Mouse (Mus musculus) T-cell, adult 2 months (primary cell): ENCODE measurements around the gene Ppp1r10.

Experiments
- DNase-seq: peaks from one replicate; pipeline ENCODE4 v3.0.0; 2022; ENCODE audit warnings: low spot score

Gene Ppp1r10

DNA sequence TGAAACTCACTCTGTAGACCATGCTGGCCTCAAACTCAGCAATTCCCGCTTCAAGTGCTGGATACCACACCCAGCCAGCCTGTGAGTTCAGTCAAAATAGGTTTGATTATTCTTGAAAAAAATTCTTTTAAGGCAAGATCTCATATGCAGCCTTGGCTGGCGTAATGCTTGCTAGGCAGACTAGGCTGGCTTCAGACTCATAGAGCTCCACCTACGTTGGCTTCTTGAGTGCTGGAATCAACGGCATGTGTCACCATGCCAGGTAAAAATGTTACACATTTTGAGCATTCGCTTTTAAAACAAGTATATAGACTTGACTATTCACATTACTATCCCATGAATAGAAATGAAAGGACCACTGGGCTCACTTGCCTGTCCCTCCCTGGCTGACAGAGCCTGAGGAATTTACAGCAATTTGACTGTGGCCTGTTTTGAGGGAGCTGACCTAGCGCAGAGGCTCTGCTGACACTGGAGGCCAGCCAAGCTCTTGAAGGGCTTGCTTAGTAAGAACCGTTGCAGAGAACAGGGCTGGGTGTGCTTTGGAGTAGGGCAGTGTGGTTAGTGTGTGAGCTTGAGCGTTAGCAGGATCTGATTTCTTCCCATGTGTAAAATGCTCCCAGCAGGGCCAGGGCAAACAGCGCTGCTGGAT is 12.8 kb upstream of the Ppp1r10 start:
- no peak for DNase-seq

DNA sequence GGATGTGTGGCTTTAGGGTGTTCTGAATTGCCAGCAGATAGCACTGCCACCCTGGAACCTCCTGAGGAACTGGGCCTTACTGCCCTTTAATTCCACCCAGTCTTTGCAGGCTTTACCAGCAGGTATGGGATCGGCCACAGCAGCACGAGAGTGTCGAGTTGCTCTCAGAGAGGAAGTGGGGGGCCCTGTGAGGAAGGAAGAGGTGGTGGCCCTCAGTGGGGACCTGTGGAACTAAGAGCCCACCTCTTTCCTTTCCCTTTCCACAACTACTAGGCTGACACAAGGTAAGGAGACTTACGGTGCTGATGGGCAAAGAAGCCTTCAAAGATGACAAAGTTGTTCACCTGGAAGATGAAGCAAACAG is 12.3 kb upstream of the Ppp1r10 start:
- peak; percentile 8 for DNase-seq

DNA sequence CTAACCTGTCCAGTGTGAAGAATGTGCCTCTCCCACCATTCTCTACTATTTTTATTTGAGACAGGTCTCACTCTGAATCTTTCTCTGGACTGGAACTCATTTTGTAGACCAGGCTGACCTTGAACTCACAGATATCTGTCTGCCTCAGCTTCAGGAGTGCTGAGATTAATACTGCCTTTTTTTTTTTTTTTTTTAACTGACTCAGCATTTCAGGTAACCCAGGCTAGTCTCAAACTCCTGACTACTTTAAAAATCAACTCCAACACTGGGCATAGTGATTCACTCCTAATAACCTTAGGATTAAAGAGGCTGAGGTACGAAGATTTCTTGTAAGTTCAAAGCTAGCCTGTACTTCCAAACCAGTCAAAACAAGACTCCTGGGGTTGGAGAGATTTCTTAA is 10.6 kb upstream of the Ppp1r10 start:
- DNase-seq = no peak

DNA sequence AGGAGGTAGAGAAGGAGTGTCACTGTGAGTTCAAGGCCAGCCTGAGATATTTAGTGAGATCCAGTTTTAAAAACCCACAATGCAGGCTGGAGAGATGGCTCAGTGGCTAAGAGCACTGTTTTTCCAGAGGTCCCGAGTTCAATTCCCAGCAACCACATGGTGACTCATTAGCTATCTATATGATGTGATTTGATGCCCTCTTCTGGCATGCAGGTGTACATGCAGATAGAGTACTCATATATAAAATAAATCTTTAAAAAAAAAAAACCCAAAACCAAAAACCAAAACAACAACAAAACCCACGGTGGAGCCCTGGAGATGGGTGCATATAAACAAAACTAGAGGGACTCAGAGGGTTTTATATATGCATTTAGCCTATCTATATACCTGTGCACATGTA is 8.6 kb upstream of the Ppp1r10 start:
- DNase-seq = peak; percentile 18

DNA sequence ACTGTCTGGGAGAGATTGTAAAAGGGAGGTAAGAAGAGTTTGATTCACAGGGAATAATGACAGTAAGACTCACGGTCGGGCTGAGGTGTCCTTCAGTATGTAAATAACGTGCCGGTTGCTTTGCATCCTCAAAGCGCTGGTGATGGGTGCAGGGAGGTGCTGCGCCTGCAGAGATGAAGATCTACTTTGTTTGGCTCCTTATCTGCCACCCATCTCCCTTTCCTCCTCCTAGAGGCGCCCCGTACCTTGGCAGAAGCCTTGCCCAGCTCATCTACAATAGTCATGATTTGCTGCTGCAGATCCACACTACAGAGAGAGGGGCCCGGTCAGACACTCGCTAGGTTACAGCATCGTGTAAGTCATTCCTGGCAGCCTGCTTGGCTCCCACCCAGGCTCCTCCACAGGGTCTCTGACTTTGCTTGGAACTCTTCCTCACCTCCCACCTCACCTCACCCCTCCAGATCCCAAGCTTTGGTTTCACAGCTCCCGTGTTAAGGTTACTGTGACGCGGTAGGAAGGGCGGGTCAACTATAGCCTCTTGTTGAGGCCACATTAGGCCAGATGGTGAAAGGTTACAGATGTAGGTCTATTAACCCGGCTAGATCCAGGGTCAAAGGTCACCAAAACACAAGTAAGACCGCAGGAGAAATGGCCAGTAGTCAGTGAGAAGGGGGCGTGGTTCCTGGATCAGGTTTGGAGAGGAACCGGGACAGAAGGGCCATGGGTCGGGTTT is 6.9 kb upstream of the Ppp1r10 start:
- no peak for DNase-seq

DNA sequence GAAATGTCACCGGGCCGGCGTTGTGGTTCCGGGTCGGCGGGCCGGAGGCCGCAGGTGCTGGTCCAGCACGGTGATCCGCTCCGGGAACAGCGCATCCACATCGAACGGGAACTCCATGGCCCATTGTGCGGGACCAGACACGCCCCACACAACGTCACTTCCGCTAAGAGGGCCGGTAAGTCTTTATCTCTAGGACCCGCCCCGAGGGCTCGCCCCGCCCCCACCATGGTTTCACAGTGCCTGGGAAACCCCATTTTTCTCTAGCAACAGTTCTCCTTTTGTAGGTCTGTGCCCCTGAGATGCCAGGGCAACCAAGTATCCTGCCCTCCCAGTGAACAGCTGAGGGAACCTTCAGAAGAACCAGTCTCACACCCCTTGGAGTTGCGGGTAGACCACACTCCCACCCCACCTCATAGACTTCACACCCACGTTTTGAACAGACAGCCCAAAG is 6.3 kb upstream of the Ppp1r10 start, which contains the start of gene Atat1:
TSS of gene Atat1 (minus strand) at position 157 of the 451 bp plus-strand sequence.
- peak; percentile 97 for DNase-seq

DNA sequence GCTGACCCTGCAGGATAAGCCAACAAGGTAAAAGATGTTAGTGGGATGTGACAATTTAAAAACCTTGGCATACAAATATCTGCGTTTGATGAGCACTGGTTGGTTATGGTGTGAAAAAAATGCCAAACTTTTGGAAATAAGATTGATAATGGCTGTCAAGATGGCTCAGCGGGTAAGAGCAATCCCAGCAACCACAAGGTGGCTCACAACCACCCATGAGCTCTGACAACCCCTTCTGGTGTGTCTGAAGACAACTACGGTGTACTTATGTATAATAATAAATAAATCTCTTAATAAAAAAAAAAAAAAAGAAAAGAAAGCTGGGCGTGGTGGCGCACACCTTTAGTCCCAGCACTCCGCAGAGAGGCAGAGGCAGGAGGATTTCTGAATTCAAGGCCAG is 1.3 kb upstream of the Ppp1r10 start:
- no peak for DNase-seq

DNA sequence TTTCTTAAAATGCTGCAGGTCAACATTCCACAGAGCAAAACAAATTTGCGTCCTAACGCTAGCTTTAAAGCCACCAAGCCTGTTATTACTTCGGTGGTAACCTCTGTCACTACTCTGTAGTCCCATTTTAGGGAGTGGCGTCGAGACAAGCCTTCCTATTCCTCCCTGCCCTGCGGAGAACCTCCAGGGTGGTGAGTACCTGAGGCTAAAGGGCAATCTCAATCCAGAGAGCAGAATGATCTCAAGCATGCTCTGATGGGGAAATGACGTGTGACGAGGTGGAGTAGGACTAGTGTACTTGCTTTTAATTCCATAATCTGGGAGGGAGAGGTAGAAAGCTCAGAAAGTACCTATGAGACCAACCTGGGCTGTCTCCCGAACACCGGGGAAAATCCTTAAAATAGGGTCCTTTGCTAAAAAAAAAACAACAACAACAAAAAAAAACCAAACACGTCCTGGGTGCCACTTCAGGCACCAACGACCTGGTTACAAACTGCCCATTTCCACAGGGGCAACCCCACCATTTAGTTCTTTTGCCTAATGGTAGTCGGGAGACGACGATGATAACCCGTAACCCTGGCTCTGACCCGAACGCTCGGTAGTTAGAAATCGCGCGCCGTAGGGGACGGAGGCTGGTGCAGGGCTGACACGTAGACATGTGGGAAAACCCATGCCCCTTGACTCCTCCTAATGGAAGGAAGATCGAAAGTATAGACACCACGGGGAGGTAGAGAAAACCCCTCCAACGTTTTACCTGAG is 517 bp upstream of the Ppp1r10 start:
- peak; percentile 7 for DNase-seq

DNA sequence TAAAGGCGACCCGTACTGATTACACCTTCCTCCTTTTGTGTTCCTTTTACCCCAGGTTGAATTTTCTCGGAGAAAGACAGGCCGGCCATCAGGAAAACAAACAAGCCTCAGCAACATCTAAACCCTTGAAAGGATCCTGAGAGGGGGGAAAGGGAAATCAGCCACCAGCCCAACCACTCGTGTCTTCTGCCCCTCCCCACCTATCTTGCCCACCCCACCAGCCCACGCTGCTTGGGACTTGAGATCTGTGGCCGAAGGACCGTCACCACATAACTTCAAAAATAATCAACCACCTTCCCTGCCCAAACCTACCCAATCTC is 869 bp downstream of the Ppp1r10 start:
- DNase-seq = no peak

DNA sequence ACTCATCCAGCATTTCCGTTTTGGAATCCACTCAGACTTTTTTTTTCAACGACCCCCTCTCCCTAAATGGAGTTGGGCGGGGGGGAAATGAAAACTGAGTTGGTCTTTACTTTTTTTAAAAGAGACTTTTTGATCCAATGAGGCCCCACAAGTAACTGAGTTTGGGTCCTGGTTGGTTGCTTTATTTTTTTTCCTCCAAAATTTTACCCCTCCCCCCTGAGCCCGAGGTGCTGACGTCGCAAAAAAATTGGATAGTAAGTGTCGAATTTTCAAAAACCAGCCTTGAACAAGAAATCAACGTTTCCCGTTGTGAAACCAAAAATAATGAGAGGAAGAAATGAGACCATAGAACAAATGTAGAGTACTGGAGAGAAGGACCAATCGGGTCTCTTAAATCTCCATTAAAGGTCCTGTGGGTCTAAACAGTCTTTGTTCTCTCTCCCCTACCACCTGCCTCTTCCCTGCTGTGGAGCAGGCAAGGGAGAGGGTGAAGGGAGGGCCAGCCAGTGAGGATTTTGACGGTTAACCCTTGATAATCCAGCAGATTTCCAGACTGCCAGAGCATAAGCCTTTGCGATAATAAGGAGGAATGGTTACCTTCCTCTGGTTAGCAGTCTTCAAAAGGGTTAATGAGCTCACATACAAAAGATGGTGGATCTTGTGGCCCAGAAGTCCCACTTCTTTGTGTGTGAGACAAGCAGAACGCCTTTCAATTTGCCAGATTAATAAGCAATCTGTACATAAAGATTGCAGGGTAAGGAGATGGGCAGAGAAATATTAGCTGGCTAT is 1.4 kb downstream of the Ppp1r10 start:
- peak; percentile 69 for DNase-seq

DNA sequence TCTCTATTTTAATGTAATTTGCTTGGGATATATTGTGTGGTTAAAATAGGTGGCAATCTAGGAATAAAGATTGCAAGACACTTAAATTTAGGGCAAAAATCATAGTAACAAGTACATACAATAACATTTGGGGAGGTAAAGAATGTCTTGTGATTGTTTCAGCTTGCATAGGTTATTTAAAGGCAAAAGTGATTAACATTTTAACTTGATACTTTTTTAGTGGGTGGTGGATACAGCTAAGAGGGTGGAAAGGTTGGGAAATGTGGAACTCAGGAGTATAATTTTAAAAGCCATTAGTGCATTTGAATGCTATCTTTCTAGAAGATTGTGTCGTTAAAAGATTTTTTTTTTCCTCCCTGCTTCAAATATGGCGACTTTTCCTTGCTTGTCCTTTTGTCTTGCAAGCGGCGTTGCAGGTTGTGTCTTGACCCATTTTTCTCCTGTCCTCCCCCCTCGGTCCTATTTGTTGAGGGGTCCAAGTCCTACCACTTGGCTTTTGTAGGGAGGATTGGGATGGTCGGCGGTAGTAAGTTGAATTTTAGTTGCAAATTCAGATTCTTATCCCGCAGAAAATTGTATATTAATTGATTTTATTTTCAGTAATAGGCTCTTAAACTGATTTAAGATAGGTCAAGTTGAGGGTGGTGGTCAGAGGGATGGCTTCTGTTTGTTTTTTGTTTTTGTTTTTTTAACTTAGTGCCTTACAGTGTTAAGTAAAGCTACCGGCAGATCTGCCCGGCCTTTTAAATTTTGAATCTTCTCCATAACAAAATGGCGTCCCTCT is 2.2 kb downstream of the Ppp1r10 start:
- peak; percentile 56 for DNase-seq

DNA sequence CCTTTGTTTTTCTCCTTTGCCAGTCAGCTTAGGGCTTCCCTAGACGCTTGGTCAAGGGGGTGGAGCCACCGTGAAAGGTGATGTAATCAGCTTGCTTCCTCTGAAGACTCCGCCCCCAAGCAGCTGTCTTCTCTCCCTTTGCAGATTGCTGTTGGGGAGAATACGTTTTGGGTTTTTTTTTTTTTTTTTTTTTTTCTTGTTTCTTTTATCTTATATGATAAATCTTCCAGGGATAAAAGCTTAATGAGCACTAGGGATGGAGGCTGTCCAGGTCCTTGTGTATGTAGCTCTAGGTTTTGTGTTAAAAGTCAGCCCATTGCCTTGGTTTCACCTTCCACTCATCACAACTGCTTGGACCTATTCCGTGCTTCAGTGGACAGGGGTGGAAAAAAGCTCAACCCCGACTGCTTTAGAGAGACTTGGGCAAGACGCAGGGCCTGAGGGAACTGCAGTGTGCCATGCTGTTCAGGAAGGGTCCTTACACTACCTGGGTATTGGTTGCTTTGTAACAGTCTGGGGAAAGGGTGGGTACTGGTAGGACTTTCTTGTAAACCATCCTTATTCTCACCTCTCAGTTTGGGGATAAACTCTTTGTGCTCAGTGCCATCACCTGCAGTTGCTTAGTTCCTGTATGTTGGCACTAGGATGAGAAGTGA is 3.0 kb downstream of the Ppp1r10 start:
- peak; percentile 96 for DNase-seq

DNA sequence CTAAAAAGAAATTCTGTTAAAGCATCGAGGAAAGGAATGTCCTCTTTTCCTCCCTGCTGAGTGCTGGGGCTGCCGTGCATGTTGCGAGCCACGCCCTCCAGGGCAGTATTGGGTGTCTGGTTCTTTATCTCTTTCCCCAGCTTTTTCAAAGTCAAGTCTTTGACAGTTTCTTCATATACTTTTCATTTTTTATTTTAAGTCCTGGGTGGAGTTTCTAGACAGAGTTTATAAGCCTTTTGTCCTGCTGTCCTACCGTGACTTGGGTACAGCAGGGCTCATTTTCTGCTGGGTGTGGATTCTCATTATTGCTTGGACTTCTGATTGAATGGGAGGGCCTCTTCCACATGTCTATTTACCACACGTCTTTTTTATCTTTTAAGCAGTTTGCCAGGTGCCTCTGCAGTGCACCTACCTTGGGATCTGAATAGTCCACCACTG is 3.6 kb downstream of the Ppp1r10 start:
- no peak for DNase-seq

DNA sequence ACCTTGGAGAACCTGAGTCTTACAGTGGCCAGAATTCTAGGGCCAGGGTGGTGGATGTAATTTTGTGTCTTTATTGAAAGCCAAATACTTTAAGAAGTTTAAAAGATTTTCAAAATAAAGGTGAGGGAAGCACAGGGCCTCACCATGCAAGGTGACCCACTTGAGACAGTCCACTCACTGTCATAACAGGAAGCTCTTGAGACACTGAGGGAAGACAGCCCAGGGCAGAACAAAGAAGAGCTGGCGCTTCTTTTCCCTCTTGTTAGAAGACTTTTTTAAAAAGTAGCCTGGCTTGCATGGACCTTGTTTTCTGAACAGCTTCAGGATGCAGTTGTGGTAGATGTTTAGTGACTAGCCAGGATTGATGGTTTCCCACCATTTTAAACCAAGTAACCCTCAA is 4.2 kb downstream of the Ppp1r10 start:
- no peak for DNase-seq

DNA sequence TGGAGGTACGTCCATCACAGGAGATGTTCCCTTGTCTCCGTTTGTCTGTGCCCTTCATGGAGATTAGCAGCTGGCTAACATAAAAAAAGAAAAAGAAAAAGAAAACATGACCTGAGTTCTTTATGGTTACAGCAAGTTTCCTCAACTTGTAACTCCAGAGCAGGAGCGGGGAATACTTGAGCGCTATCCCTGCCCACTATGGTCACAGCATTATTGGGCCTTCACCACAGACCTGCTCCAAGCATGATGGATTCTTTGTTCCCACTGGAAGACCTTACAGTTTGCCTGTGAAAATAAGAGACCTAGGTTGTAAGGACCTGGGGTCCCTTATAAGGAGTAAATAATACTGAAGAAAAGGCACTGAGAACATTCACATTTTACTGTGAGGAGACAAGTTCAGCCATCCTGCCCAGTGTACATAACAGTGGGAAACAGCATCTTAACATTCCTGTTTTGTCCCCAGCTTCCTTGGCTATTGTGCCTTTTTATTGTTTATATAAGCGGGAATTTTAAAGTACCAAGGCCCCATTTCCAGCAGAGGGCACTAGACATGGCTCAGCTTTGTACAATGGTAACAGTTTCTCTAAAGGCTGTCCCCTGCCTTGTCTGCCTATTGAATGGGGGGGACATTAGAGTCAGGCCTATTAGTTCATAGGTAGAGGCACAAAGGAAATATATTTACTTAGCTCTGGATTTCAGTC is 4.8 kb downstream of the Ppp1r10 start:
- DNase-seq = peak; percentile 23

DNA sequence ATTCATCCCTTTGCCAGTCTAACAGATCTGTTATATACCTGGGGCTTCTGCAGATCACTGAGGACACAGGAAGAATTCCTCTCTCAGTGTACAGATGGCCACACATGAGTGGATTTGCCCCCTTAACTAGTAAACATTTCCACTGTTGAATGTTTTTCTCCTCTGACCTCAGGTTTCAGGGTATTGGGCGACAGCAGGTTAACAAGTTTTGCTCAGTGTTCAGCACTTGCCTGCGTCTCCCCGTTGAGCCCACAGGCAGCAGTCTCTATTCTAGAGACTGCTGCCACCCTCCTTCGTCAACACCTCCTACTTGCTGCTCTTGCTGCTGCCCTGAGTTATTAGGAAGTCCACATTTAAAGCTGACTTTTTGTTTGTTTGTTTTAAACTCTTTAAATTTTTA is 5.5 kb downstream of the Ppp1r10 start:
- no peak for DNase-seq

DNA sequence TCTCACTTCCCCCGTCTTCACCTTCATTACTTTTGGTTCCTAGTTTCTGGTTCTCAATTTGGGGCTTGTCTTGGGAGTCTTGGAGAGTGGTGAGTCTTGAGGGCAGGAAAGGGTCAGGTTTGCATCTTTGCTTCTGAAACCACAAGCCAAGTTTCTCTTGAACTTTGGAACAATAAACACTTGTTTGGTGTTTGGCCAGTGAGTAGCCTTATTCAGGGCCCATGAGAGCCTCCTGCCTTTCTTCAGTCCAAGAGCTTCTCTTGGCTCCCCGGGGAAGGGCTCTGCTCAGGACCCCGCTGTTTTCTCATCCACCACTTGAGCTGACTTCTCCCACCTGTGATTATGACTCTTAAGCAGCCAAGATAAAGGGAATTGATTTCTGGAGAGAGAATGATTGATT is 6.3 kb downstream of the Ppp1r10 start:
- DNase-seq = no peak

DNA sequence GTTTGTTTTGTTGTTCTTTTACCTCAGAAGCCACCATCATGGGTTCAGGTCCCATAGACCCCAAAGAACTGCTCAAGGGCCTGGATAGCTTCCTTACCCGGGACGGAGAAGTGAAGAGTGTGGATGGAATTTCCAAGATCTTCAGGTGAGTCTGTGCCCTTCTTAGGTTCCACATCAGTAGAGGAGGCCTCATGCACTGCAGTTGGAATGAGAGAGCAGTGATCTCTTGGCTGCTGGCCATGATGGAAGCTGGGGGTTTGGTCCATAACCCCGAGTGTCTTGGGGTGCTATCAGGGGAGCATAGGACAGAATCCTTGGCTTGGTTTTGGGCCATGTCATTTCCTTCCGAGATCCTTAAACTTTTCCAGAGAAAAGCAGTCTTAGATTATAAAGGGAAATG is 7.0 kb downstream of the Ppp1r10 start:
- DNase-seq = no peak

DNA sequence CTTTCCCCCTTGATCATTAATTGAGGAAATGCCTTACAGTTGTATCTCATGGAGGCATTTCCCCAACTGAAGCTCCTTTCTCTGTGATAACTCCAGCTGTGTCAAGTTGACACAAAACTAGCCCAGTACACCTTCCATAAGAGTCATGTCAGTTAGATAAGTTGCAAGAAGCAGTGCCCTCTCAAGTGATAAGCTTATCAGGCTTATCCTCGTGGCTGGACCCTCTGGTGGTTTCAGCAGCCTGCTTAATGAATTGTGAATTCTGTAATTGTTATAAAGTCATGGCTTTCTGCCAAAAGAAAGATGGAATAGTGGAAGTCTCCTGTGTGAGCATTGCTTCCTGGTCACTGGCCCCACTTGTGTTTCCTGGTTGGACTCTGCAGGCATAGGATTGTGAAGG is 11.2 kb downstream of the Ppp1r10 start:
- no peak for DNase-seq

DNA sequence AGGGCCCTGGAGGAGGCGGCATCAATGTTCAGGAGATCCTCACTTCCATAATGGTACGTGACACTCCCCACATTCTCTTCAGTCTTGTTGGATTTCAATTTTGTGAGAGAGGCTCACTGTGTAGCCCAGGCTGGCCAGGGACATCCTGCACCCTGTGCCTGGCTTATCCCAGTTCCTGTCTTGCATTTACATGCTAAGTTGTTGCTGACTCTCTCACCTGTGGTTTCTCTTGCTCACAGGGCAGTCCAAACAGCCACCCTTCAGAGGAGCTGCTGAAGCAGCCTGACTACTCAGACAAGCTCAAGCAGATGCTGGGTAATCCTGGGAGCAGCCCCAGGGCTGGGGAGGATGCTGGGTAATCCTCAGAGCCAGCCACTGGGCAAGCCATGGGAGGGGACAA is 13.3 kb downstream of the Ppp1r10 start:
- DNase-seq = no peak
